Mouse (Mus musculus) forebrain, embryonic 15.5 days (tissue): ENCODE results near the gene Arhgef3. TPM values are rescaled to one million over a fixed set of nuclear protein-coding genes. Genes with fewer than 3 reads are reported as not detected.

Experiments
- ATAC-seq: fragments of 200-750 bp; cut with Nextera tagmentation; replicated peaks from 2 replicates; pipeline ENCODE4 v1.8.0; 2017; ENCODE audit warnings: mild to moderate bottlenecking, moderate TSS enrichment, moderate library complexity
- H3K27ac ChIP-seq: fragments of 300-500 bp; sonication (generic); replicated peaks from 2 replicates; pipeline ENCODE4 v1.5.1; 2015; ENCODE audit warnings: mild to moderate bottlenecking, inconsistent platforms
- H3K27me3 ChIP-seq: fragments of 300-500 bp; sonication (generic); 2 replicates; pipeline ENCODE4 v1.6.1; 2015; ENCODE audit warnings: inconsistent platforms
- H3K36me3 ChIP-seq: fragments of 300-500 bp; sonication (generic); 2 replicates; pipeline ENCODE4 v1.6.1; 2015; ENCODE audit warnings: mild to moderate bottlenecking, inconsistent platforms
- H3K4me1 ChIP-seq: fragments of 300-500 bp; sonication (generic); 2 replicates; pipeline ENCODE4 v1.6.1; 2015; ENCODE audit warnings: inconsistent platforms
- H3K4me2 ChIP-seq: fragments of 300-500 bp; sonication (generic); replicated peaks from 2 replicates; pipeline ENCODE4 v1.6.1; 2015; ENCODE audit warnings: mild to moderate bottlenecking, inconsistent platforms
- H3K4me3 ChIP-seq: fragments of 300-500 bp; sonication (generic); 2 replicates; pipeline ENCODE4 v1.5.1; 2015; ENCODE audit warnings: mild to moderate bottlenecking, inconsistent platforms
- H3K9ac ChIP-seq: fragments of 300-500 bp; sonication (generic); replicated peaks from 2 replicates; pipeline ENCODE4 v1.6.1; 2015; ENCODE audit warnings: mild to moderate bottlenecking, inconsistent platforms
- H3K9me3 ChIP-seq: fragments of 300-500 bp; sonication (generic); 2 replicates; pipeline ENCODE4 v1.6.1; 2016; ENCODE audit warnings: inconsistent platforms
- WGBS: fragments of 180-500 bp; shearing (Covaris S2); methylation state at CpG from one replicate; pipeline ENCODE4 v1.1.7; 2015; ENCODE audit warnings: mixed read lengths; 5-methylcytosine and 5-hydroxymethylcytosine counted together
- polyA plus RNA-seq: library from polyadenylated mRNA; unstranded; fragments of >200 nt; fragmentation: Nextera tagmentation; extraction: Ambion mirVana; gene quantifications from 2 replicates; pipeline ENCODE4 v1.2.1, GENCODE M21; 2015

The Arhgef3 gene
- polyA plus RNA-seq: 3.7 and 4.9 TPM in 2 replicates

GRCm38 (mm10) chr14:27114362-27115274 lies at the start of gene Arhgef3:
Gene Arhgef3, plus strand, starts transcription at chr14:27114899.
- Histone ChIP-seq H3K4me2 (peak within 1 kb of the TSS; percentile 97), H3K27ac (no peak within 1 kb of the TSS), H3K9me3 (no peaks in the 10 kb centered on the region), H3K4me1 (peaks cover 12% of the 10 kb centered on the region), H3K36me3 (no peaks in the 10 kb centered on the region), H3K9ac (peak within 1 kb of the TSS; percentile 44), H3K27me3 (peaks cover 25% of the 10 kb centered on the region; the same call in 1 of the 2 replicates), H3K4me3 (peak within 1 kb of the TSS; percentile 48)
- peak; percentile 78 for ATAC-seq
- WGBS: under 1% methylated on average over 58 of the region's 58 CpGs

DNA sequence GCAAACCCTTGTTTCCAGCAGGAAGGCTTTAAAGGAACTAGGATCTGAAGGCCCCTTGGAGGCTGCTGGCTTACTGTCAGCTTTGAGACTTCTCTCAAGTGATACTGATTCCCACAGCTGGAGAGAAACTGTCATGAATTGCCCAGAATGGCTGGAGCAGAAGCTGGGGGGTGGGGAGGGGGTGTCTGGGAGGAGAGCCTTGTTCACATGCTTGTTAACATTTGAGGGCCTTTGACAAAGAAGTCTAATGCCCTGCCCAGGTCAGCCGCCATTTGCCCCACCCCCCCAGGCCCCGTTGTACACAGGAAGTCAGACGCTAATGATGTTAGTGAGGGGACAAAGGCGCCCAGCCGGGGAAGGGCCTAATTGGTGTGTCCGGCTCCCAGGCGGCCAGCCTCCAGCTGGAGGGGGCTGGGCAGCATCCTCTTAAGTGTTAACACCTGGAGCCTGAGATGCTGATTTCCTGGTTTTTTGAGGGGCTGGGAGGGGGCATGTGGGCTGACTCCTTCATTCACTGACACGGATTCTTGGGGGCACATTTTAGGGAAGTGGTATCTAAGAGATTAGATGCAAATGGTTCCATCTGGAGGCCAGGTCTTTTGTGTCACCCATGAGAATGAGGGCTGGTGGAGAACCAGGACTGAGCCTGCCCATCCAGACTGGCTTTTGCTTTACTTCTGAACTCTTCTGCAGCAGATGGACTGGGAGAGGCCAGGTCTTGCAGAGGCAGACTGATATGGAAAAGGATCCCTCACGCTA lies 48.3 kb upstream of the Arhgef3 start:
- H3K9ac ChIP-seq: no peak overlapping the region
- ATAC-seq: peak; percentile 31; the same call in 1 of the 2 replicates
- H3K4me3 ChIP-seq: no peak overlapping the region
- peaks cover 30% of the 10 kb centered on the region for H3K4me1 ChIP-seq
- no peaks in the 10 kb centered on the region for H3K27me3 ChIP-seq
- no peak overlapping the region for H3K27ac ChIP-seq
- H3K36me3 ChIP-seq: no peaks in the 10 kb centered on the region
- H3K4me2 ChIP-seq: no peak overlapping the region
- H3K9me3 ChIP-seq: no peaks in the 10 kb centered on the region
- WGBS: 9% methylated on average over 9 of the region's 9 CpGs

GRCm38 (mm10) chr14:27067866-27068271 lies 46.8 kb upstream of the Arhgef3 start:
- H3K27ac ChIP-seq: peak overlapping the region; percentile 38
- H3K36me3 ChIP-seq: no peaks in the 10 kb centered on the region
- peak; percentile 72 for ATAC-seq
- H3K9ac ChIP-seq: no peak overlapping the region
- no peaks in the 10 kb centered on the region for H3K9me3 ChIP-seq
- no peaks in the 10 kb centered on the region for H3K27me3 ChIP-seq
- WGBS: 32% methylated on average over 6 of the region's 6 CpGs
- H3K4me1 ChIP-seq: peaks cover 35% of the 10 kb centered on the region
- H3K4me2 ChIP-seq: no peak overlapping the region
- no peak overlapping the region for H3K4me3 ChIP-seq

DNA sequence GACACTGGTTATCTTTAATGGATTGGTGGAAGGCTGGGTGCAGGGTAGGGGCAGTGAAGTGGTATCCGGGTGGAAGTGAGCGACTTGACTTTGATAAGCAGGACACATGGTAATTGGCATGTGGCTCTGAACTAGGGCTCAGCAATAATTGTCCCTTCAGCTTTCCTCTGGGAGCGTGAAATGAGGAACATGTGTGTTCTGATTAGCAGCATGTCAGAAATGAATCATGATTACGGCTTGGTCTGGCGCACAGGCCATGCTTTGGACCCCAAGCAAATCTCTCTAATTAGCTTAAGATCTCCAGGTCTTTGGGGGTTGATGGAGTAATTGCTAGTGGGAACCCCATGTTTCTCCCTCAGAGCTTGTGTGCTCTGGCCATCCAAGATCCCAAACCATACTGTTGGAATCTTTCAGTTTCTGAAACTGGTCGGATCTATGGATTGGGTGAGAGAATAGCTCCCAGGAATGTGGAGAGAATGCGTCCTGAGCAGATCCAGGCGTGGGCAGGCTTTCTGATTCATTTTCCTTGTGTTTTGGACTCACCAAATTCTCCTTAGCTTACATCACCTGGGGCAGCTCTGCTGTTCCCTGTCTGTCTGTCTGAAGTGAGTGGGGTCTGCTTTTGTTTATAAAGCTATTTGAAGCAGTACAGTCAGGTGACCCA lies 45.1 kb upstream of the Arhgef3 start:
- Histone ChIP-seq H3K36me3 (no peaks in the 10 kb centered on the region), H3K27ac (no peak overlapping the region), H3K4me2 (no peak overlapping the region), H3K4me1 (peaks cover 35% of the 10 kb centered on the region), H3K27me3 (no peaks in the 10 kb centered on the region), H3K9me3 (no peaks in the 10 kb centered on the region), H3K9ac (no peak overlapping the region), H3K4me3 (no peak overlapping the region)
- ATAC-seq: no peak
- WGBS: 41% methylated on average over 8 of the region's 8 CpGs

GRCm38 (mm10) chr14:27070128-27070527 lies 44.6 kb upstream of the Arhgef3 start:
- Histone ChIP-seq H3K4me2 (no peak overlapping the region), H3K27me3 (no peaks in the 10 kb centered on the region), H3K9ac (no peak overlapping the region), H3K27ac (no peak overlapping the region), H3K9me3 (no peaks in the 10 kb centered on the region), H3K36me3 (no peaks in the 10 kb centered on the region), H3K4me3 (no peak overlapping the region), H3K4me1 (peaks cover 38% of the 10 kb centered on the region)
- ATAC-seq: no peak
- WGBS: 42% methylated on average over 3 of the region's 3 CpGs

GRCm38 (mm10) chr14:27070758-27071157 lies 43.9 kb upstream of the Arhgef3 start:
- no peak for ATAC-seq
- H3K36me3 ChIP-seq: no peaks in the 10 kb centered on the region
- H3K9me3 ChIP-seq: no peaks in the 10 kb centered on the region
- no peak overlapping the region for H3K4me2 ChIP-seq
- no peak overlapping the region for H3K27ac ChIP-seq
- H3K4me3 ChIP-seq: no peak overlapping the region
- H3K9ac ChIP-seq: no peak overlapping the region
- WGBS: 18% methylated on average over 9 of the region's 9 CpGs
- no peaks in the 10 kb centered on the region for H3K27me3 ChIP-seq
- peaks cover 43% of the 10 kb centered on the region for H3K4me1 ChIP-seq

GRCm38 (mm10) chr14:27071985-27072384 lies 42.7 kb upstream of the Arhgef3 start:
- no peaks in the 10 kb centered on the region for H3K36me3 ChIP-seq
- peaks cover 38% of the 10 kb centered on the region for H3K4me1 ChIP-seq
- no peak overlapping the region for H3K9ac ChIP-seq
- H3K9me3 ChIP-seq: no peaks in the 10 kb centered on the region
- WGBS: 15% methylated on average over 3 of the region's 3 CpGs
- ATAC-seq: no peak
- no peaks in the 10 kb centered on the region for H3K27me3 ChIP-seq
- H3K27ac ChIP-seq: no peak overlapping the region
- no peak overlapping the region for H3K4me2 ChIP-seq
- H3K4me3 ChIP-seq: no peak overlapping the region

- Histone ChIP-seq H3K36me3 (no peaks in the 10 kb centered on the region), H3K27ac (no peak overlapping the region), H3K4me2 (no peak overlapping the region), H3K4me3 (no peak overlapping the region), H3K4me1 (peaks cover 23% of the 10 kb centered on the region), H3K27me3 (no peaks in the 10 kb centered on the region), H3K9ac (no peak overlapping the region), H3K9me3 (no peaks in the 10 kb centered on the region)
- 67% methylated on average over 6 of the region's 6 CpGs for WGBS
- no peak for ATAC-seq
Measured at GRCm38 (mm10) chr14:27075084-27075483, 39.6 kb upstream of the Arhgef3 start.

GRCm38 (mm10) chr14:27075909-27076521 lies 38.7 kb upstream of the Arhgef3 start:
- peak; percentile 58 for ATAC-seq
- no peak overlapping the region for H3K9ac ChIP-seq
- H3K27me3 ChIP-seq: no peaks in the 10 kb centered on the region
- H3K4me1 ChIP-seq: peaks cover 19% of the 10 kb centered on the region
- WGBS: 53% methylated on average over 8 of the region's 8 CpGs
- no peak overlapping the region for H3K4me3 ChIP-seq
- H3K4me2 ChIP-seq: no peak overlapping the region
- no peaks in the 10 kb centered on the region for H3K9me3 ChIP-seq
- H3K36me3 ChIP-seq: no peaks in the 10 kb centered on the region
- H3K27ac ChIP-seq: no peak overlapping the region

GRCm38 (mm10) chr14:27076522-27076920 lies 38.2 kb upstream of the Arhgef3 start:
- Histone ChIP-seq H3K9me3 (no peaks in the 10 kb centered on the region), H3K27me3 (no peaks in the 10 kb centered on the region), H3K9ac (no peak overlapping the region), H3K4me2 (no peak overlapping the region), H3K36me3 (no peaks in the 10 kb centered on the region), H3K4me1 (peaks cover 22% of the 10 kb centered on the region), H3K27ac (no peak overlapping the region), H3K4me3 (no peak overlapping the region)
- ATAC-seq: no peak
- WGBS: 91% methylated on average over 2 of the region's 2 CpGs

DNA sequence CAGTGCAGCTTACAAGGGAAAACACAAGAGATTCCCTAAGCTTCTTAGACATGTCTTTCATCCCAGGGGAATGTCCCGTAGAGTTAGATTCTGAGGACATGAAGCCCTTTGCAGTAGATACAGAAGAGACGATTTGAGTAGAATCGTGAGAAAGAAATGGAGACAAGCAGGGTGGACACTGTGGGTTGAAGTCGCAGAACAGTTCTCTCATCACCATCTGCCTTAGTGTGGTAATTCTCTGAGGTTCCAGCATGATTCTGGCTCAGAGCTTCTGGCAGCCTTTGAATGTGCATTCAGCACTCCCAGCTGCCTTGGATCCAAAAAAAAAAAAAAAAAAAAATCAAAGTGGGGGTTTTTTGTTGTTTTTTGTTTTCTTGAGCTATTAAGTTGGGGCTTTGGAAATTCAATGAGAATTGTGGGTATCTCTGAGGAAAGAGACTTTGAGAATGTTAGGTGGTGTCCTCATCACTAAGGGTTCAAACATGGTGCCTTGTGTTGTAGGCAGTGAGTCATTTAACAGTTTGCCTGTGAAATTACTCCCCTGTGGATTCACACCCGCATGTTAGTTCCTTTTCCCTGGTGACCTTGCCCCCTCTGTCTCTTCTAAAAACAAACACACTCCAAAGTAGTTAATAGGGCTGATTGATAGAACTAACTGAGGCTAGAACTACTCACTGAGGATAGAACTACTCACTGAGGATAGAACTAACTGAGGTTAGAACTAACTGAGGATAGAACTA lies 33.0 kb upstream of the Arhgef3 start:
- no peak overlapping the region for H3K4me2 ChIP-seq
- WGBS: 70% methylated on average over 5 of the region's 5 CpGs
- no peaks in the 10 kb centered on the region for H3K27me3 ChIP-seq
- H3K27ac ChIP-seq: no peak overlapping the region
- no peak overlapping the region for H3K4me3 ChIP-seq
- no peaks in the 10 kb centered on the region for H3K36me3 ChIP-seq
- no peak overlapping the region for H3K9ac ChIP-seq
- H3K9me3 ChIP-seq: no peaks in the 10 kb centered on the region
- H3K4me1 ChIP-seq: 0 out of 2 replicates have a peak, but pooled peaks cover 4% of the 10 kb centered on the region
- ATAC-seq: no peak
